ENCODE assay signal across 10 mouse cellular contexts in genomic region chr16:42340021-42340768, GRCm38 (mm10). TPM values are rescaled to one million over a fixed set of nuclear protein-coding genes. Genes with fewer than 3 reads are reported as not detected.
DNase-seq lines count a peak whose midpoint lies in the region; ATAC-seq and TF ChIP-seq lines count a peak whose summit lies in the region.
"Had no signal": no experiment of that assay in that cellular context is flagged by ENCODE, and none has a peak within 500 bp of the region (broad histone marks: within the 10 kb centered on the region; RNA-seq: fewer than 3 reads in every experiment).

Gene Gap43 (minus strand): TSS chr16:42340651.

- peak within 1 kb of the TSS; percentile 69 for H3K4me2 ChIP-seq in forebrain, embryonic 11.5 days (ENCODE audit: low read depth, low read length, severe bottlenecking)
- H3K4me2 ChIP-seq in neural tube, embryonic 15.5 days, result peak within 1 kb of the TSS; percentile 62

- TF ChIP-seq CTCF in ES-Bruce4 (IDR thresholded peaks at IDR 0.05; ENCODE audit: low read depth, low read length), result no peak

- H3K27ac ChIP-seq in ES-Bruce4 (ENCODE audit: insufficient read depth, low read length), result no peak within 1 kb of the TSS
- 0 out of 2 replicates have a peak within 1 kb of the TSS, but pooled peaks have one; percentile 18 for H3K27ac ChIP-seq in forebrain, embryonic 11.5 days (ENCODE audit: low read depth, low read length)
- peak within 1 kb of the TSS; percentile 86 for H3K27ac ChIP-seq in neural tube, embryonic 15.5 days (replicated peaks)

- H3K4me3 ChIP-seq in ES-Bruce4 (ENCODE audit: low read depth, low read length), result peak within 1 kb of the TSS; percentile 48
- H3K4me3 ChIP-seq in forebrain, embryonic 11.5 days (ENCODE audit: low read depth, low read length), result peak within 1 kb of the TSS; percentile 43
- peak within 1 kb of the TSS; percentile 67 for H3K4me3 ChIP-seq in neural tube, embryonic 15.5 days (replicated peaks)

- intact Hi-C loops in left cerebral cortex, postnatal 4 days (cut with DNase I), result no loop called here

- H3K4me1 ChIP-seq in ES-Bruce4 (ENCODE audit: control insufficient read depth, insufficient read depth, low read length), result peaks cover 3% of the 10 kb centered on the region
- H3K4me1 ChIP-seq in forebrain, embryonic 11.5 days (replicated peaks; ENCODE audit: control insufficient read depth, insufficient read depth, low read length), result peaks cover 5% of the 10 kb centered on the region; the same call in 1 of the 2 replicates
- peaks cover 32% of the 10 kb centered on the region for H3K4me1 ChIP-seq in neural tube, embryonic 15.5 days

- peak; percentile 87 for ATAC-seq in forebrain, embryonic 11.5 days (replicated peaks; ENCODE audit: low FRiP score)
- ATAC-seq in neural tube, embryonic 15.5 days (ENCODE audit: low FRiP score), result peak; percentile 88

- H3K36me3 ChIP-seq in ES-Bruce4 (ENCODE audit: control insufficient read depth, insufficient read depth, low read length, poor library complexity, severe bottlenecking), result no peaks in the 10 kb centered on the region
- H3K36me3 ChIP-seq in forebrain, embryonic 11.5 days (ENCODE audit: control insufficient read depth, insufficient read depth, low read length), result no peaks in the 10 kb centered on the region
- no peaks in the 10 kb centered on the region for H3K36me3 ChIP-seq in neural tube, embryonic 15.5 days

- TF ChIP-seq POLR2A in ES-Bruce4 (IDR thresholded peaks at IDR 0.05; ENCODE audit: insufficient read depth, low read length), result no peak

- TF ChIP-seq EP300 in ES-Bruce4 (IDR thresholded peaks at IDR 0.05; ENCODE audit: insufficient read depth, low read depth, low read length), result no peak

- 1% methylated on average over 18 of the region's 18 CpGs for WGBS in forebrain, embryonic 11.5 days
- under 1% methylated on average over 18 of the region's 18 CpGs for WGBS in neural tube, embryonic 15.5 days

- no peaks in the 10 kb centered on the region for H3K27me3 ChIP-seq in ES-Bruce4 (ENCODE audit: control insufficient read depth, insufficient read depth, low read length, poor library complexity, severe bottlenecking)
- no peaks in the 10 kb centered on the region for H3K27me3 ChIP-seq in forebrain, embryonic 11.5 days (ENCODE audit: control insufficient read depth, insufficient read depth, low read length)
- no peaks in the 10 kb centered on the region for H3K27me3 ChIP-seq in neural tube, embryonic 15.5 days (replicated peaks)
- H3K27me3 ChIP-seq: CH12.LX had no signal

- no peaks in the 10 kb centered on the region for H3K9me3 ChIP-seq in ES-Bruce4 (replicated peaks; ENCODE audit: control insufficient read depth, insufficient read depth, low read length, poor library complexity, severe bottlenecking)
- no peaks in the 10 kb centered on the region for H3K9me3 ChIP-seq in forebrain, embryonic 11.5 days (ENCODE audit: control insufficient read depth, low read length)
- no peaks in the 10 kb centered on the region for H3K9me3 ChIP-seq in neural tube, embryonic 15.5 days (replicated peaks)

- peak within 1 kb of the TSS; percentile 48 for H3K9ac ChIP-seq in ES-Bruce4 (ENCODE audit: low read depth, poor library complexity, severe bottlenecking)
- peak within 1 kb of the TSS; percentile 57 for H3K9ac ChIP-seq in forebrain, embryonic 11.5 days (ENCODE audit: low read length)
- H3K9ac ChIP-seq in neural tube, embryonic 15.5 days (replicated peaks), result peak within 1 kb of the TSS; percentile 76

- DNase-seq in frontal cortex, adult 2 months (ENCODE audit: extremely low spot score in 1 of 2, low spot score in 1 of 2), result peak in 1 of 2 experiments; percentile 45
- DNase-seq in frontal cortex, postnatal 25 days (ENCODE audit: low spot score in 2 of 2), result no peak
- DNase-seq in forebrain, embryonic 11.5 days (ENCODE audit: low spot score), result peak; percentile 69
- peak; percentile 53 for DNase-seq in left cerebral cortex, postnatal 4 days
- DNase-seq in adrenal gland, postnatal 25 days, result no peak
- DNase-seq in kidney, postnatal 25 days, result no peak

RNA-seq across cellular contexts. Expression of gene Gap43, which starts in this region (rescaled TPM):
- 337 and 448 TPM in 2 replicates for polyA plus RNA-seq in frontal cortex, adult 2 months (2012; rRNA removed)
- polyA plus RNA-seq in ES-Bruce4 (2011; ENCODE audit: insufficient read depth, insufficient read length, low read depth, missing spikeins), result 9.9 and 11.2 TPM in 2 replicates
- 106 and 111 TPM in 2 replicates for polyA plus RNA-seq in forebrain, embryonic 11.5 days (2014; fragmentation: Nextera tagmentation; extraction: Ambion mirVana)
- 1,000 to 10,000 TPM; 1,463 to 1,471 TPM for total RNA-seq in left cerebral cortex, postnatal 4 days (2021)
- 1,138 and 1,419 TPM in 2 replicates for polyA plus RNA-seq in neural tube, embryonic 15.5 days (2015; fragmentation: Nextera tagmentation; extraction: Ambion mirVana)
- 1.1 and 1.2 TPM in 2 replicates for total RNA-seq in adrenal gland, postnatal 25 days (2021)
- total RNA-seq: CH12.LX; hematopoietic stem cell, adult 5-6 weeks had no signal

Comparison
In these comparisons a context has a peak if more than half of its experiments do, and no peak if none do; other contexts are left out.
1. RNA of gene Gap43 (total RNA-seq): 1,463 to 1,471 TPM in left cerebral cortex, postnatal 4 days; 1.1 to 1.2 TPM in adrenal gland, postnatal 25 days; every median in the first group is over 100 times any median in the second.
2. DNase-seq: peak in forebrain, embryonic 11.5 days (single experiment) and left cerebral cortex, postnatal 4 days (single experiment); none in frontal cortex, postnatal 25 days (0 of 2), adrenal gland, postnatal 25 days (single experiment) and kidney, postnatal 25 days (0 of 2).
3. Peak in every context shown above with its lines, with median percentiles within 50 percentile points of each other: H3K4me3 ChIP-seq and H3K9ac ChIP-seq.